Mouse (Mus musculus) liver, embryonic 14.5 days (tissue): ENCODE data around the gene Medag.

ENCODE experiments used
- CTCF ChIP-seq: IDR thresholded peaks from 2 replicates; pipeline ENCODE4 v1.5.1; 2016; ENCODE audit warnings: antibody characterized with exemption, low read depth, control low read depth
- EP300 ChIP-seq: IDR thresholded peaks from 2 replicates; pipeline ENCODE4 v1.6.1; 2016; ENCODE audit warnings: antibody characterized with exemption, low read depth

DNA sequence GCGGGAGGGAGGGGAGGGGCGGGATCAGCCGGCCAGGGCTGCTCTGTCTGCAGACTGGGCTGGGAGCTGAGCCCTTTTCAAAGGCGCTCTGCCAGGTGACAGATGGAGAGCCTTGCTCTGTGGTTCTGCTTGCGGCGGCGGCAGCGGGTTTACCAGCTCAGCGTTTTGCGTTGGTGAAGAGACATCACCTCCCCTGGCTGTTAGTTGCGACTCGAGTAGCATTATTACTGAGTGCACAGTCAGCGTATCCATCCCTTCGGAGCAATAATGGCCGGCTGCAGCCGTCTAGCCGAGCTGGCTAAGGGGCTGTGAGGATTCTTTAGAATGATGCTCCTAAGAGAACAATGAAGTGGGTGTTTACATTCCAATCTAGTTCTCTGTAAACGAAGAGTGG is 28.6 kb downstream of the Medag start:
- no peak for TF ChIP-seq CTCF
- TF ChIP-seq EP300: no peak
